Mouse (Mus musculus): Measurements from ENCODE around the gene Aldh5a1.
"Not testable (repeated sequence)": the region's sequence is repeated elsewhere in the genome, so short reads cannot be mapped to it uniquely, and the experiment has no call there.

Gene Aldh5a1

GRCm38 (mm10) chr13:24937108-24937838 is at the start of gene Aldh5a1:
Aldh5a1 (minus strand) TSS chr13:24937661.
- peak; percentile 83 for DNase-seq

DNA sequence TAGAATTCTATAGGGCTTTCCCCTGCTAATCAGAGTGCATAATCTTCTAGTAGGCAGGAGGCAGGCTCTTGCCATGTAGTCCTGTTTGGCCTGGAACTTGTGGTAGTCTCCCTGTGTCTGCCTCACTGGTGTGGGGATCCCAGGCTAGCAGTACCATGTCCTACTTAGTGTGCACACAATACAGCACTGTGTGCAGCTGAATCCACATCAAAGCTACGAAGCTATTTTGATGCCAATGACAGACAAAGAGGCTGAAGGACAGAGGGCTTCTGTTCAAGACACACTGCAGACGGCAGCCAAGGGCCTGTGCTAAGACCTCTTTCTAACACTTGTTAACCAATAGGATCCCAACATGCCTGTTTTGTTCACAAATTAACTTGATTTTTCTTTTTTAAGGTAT is 48.0 kb upstream of the Aldh5a1 start:
- peak; percentile 31 for DNase-seq

- DNase-seq: no peak
Observed at GRCm38 (mm10) chr13:24981031-24981430, 43.6 kb upstream of the Aldh5a1 start.

DNA sequence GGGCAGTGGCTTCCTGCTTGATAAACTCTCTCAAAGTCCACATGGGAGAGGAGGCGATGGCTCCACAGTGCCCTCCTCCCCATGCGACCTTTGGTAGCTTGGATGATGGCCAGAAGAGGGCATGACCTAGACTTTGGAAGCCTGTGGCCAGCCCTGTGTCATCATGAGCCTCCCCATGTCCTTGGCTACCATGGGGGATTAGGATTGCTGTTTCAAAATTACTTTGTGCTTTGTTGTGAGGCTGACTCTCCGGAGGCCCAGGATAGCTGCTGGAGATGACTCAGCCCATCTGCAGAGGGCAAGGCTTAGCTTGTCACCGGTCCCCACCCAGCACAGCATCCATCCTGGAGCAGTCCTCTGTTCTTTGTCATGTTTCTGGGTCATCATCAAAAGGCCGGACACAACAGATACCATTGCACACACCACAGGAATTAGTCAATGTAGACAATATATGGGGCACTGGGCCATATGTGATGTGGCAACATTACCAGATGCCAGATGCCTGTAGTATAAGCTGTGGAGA is 40.4 kb upstream of the Aldh5a1 start:
- no peak for DNase-seq

DNA sequence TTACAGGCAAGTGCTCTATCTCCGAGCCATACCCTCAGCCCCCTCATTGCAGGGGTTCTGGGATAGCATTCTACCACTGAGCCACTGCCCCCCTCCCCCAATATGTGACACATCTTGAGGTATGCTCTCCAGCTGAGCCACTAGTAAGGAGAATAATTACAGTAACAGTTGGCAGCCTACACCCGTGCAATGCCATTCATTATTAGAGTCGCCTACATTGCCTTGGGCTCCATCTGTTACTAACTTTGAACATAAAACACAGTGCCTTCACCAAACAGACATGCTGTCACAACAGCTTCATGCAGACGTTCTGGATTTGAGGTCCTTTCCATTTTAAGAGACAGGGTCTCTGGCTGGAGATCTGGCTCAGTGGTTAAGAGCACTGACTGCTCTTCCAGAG is 38.9 kb upstream of the Aldh5a1 start:
- DNase-seq: no peak

DNA sequence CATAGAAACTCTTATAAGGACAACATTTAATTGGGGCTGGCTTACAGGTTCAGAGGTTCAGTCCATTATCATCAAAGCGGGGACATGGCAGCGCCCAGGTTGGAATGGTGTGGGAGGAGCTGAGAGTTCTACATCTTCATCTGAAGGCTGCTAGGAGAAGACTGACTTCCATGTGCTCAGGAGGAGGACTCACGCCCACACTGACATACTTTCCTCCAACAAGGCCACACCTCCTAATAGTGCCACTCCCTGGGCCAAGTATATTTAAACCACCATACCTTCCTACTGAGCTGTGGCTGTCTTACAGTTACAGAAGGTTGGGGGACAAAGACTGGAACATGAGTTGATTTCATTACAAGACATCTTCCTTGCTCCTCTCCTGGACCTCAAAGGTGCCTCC is 34.3 kb upstream of the Aldh5a1 start:
- not testable (repeated sequence) for DNase-seq

- DNase-seq: no peak
Observed at GRCm38 (mm10) chr13:24965846-24966201, 28.4 kb upstream of the Aldh5a1 start.

- no peak for DNase-seq
Observed at GRCm38 (mm10) chr13:24965130-24965845, 27.8 kb upstream of the Aldh5a1 start.

DNA sequence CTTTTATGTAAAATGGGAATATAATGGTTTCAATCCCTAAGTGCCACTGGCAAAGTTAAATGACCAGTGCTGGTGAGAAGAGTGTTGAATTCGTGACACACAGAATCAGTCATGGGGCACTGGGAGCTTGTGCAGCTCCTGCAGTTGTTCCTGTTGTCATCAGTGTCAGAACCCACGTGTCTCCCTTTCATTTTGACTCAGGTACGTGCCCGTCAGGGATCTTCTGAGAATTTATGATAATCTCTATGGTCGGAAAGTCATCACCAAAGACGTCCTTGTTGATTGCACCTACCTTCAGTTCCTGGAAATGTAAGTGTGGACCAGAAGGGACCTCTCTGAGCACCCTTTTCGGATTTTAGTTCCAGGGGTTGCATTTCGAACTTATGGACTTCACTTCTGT is 24.7 kb upstream of the Aldh5a1 start:
- DNase-seq: no peak

- DNase-seq: no peak
Observed at GRCm38 (mm10) chr13:24960084-24960483, 22.6 kb upstream of the Aldh5a1 start.

GRCm38 (mm10) chr13:24958671-24959070 is 21.2 kb upstream of the Aldh5a1 start:
- no peak for DNase-seq

DNA sequence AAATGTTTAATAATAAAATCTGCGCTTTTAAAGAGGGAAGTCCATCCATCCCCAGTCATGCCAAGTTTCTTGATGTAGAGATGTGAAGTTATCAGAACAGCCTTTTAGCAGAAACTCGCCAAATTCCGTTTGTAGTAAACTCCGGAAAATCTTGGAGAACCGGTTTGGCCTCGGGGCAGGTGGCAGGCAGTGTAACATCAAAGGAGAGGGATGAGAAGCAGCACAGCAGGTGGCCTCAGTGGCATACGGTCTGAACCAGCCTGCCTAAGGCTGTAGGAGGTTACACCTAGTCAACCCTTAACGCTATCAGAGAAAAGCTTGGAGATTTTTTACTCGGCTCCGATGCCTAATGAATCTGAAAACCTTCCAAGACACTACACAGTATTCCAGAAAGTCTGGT is 18.0 kb upstream of the Aldh5a1 start:
- no peak for DNase-seq

DNA sequence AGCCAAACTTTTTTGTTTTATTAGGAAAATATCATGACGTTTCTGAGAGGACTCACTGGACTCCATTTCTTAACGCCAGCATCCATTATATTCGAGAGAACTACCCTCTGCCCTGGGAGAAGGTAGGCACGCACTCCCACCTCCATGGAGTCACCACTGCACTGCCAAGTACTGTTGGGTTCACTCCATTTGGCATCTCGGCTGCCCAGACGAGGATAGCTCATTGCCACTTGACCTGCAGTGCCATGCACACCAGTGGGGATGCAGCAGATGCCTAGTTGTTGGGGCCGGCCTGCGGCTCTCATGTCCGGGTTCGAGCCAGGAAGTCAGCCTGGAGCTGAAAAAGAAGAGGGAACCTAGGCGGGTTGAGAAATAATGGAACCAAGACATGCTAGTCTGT is 17.6 kb upstream of the Aldh5a1 start:
- no peak for DNase-seq

DNA sequence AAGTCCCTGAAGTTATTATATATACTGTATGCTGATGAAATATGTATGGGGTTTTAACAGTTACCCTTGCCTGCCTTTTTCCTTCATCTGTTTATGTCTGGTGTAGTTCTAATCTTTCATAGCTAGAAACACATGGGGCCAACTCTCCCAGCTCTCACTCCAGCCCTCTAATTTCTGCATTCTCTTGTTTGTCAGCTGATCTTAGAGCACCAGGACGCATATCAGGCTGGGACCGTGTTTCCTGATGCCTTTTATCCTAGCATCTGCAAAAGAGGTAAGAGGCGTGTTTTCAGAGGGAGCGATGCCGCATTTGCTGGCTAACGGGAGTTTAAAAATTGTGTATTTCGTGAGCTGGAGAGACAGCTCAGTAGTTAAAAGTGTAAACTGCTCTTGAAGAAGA is 15.2 kb upstream of the Aldh5a1 start:
- no peak for DNase-seq

DNA sequence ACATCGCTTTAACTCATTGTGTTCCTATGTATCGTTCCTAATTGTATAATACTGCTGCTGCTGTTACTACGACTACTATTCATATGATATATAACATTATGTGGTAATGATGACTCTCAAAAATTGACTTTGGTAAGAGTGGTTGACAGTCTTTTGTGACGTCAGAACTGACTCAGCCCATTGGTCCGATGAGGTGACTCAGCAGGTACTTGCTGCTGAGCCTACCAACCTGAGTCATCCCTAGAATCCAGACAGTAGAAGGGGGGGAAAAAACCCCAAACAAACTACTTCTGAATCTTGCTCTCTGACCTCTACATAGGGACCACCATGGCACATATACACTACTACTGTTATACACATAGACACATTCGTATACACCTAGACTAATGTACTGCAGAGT is 11.4 kb upstream of the Aldh5a1 start:
- DNase-seq: no peak

DNA sequence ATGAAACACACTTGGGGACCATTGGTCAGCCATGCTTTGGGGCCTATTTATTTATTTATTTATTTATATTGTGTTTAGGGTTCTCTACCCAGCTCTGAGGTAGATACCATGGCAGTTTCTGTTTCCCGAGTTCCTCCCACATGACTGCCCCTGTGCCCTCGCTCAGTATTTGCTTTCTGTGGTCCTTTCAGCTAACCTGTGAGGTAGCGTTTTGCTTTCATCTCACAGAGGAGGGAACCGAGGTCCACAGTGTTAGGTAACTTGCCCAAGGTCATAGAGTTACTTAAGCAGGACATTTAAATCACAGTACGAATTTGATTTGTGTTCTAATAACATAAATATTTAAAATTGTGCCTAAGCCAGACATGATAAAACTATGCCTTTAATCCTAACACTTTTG is 9.7 kb upstream of the Aldh5a1 start:
- no peak for DNase-seq

GRCm38 (mm10) chr13:24945567-24945966 is 8.1 kb upstream of the Aldh5a1 start:
- no peak for DNase-seq

GRCm38 (mm10) chr13:24943303-24943702 is 5.8 kb upstream of the Aldh5a1 start:
- DNase-seq: no peak

GRCm38 (mm10) chr13:24942512-24943282 is 5.2 kb upstream of the Aldh5a1 start, which contains the start of gene Gpld1:
Gpld1 (plus strand) TSS chr13:24943152.
- peak; percentile 37 for DNase-seq

DNA sequence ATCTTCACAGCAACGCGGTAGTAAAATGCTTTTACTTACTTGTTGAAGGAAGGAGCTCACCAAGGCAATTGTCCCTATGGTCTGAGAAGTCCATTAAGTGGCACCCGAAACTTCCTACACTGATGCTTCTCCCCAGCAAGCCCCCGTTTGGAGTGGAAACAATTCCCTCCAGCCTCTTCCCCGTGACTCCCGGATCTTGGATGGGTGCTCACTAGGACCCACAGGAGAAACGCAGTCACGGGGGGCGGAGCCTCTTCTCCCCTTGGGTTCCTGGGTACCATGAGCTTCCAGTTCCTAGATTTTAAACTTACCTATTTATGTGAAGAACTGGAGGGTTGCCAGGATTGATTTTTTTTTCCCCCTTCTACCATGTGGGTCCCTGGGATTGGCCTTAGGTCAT is 2.0 kb upstream of the Aldh5a1 start:
- no peak for DNase-seq

DNA sequence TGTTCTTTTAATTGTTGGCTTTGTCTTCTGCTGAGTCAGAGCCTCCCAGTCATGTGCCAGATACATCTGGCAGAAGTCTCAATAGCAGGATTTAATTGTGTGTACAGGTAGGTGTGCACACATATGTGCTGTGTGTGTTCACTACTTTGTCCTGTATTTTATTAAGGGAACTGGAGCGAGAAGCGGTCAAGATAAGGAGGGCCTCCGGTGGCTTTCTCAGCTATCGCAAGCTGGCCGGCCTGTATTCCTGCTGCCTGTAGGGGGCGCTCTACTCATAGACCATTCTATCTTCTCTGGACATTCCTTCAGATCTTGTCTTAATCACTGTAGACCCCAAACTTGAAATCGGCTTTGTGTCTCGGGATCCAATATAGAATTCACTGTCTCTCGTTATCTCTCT is 1.2 kb upstream of the Aldh5a1 start:
- peak; percentile 80 for DNase-seq

GRCm38 (mm10) chr13:24937839-24938166 is 342 bp upstream of the Aldh5a1 start:
- DNase-seq: no peak

- DNase-seq: no peak
Observed at GRCm38 (mm10) chr13:24936772-24937107, 721 bp downstream of the Aldh5a1 start.

GRCm38 (mm10) chr13:24933199-24933598 is 4.3 kb downstream of the Aldh5a1 start:
- DNase-seq: no peak

All from right cerebral cortex, adult 18-20 months (tissue).